ENCODE assay signal across 7 mouse cellular contexts in genomic region chr7:65388243-65389013, GRCm38 (mm10).
A peak's percentile ranks its signal among the peaks of the same experiment; 100 is the strongest.
DNase-seq lines count a peak whose midpoint lies in the region; ATAC-seq and TF ChIP-seq lines count a peak whose summit lies in the region.

No protein-coding gene starts in this region.

- H3K4me2 ChIP-seq in heart, postnatal 0 days (ENCODE audit: low read depth, low read length) = peak overlapping the region; percentile 11; the same call in 1 of the 2 replicates
- no peak overlapping the region for H3K4me2 ChIP-seq in midbrain, embryonic 13.5 days (replicated peaks)

- H3K9me3 ChIP-seq in heart, postnatal 0 days (replicated peaks; ENCODE audit: control insufficient read depth, low read length) = no peaks in the 10 kb centered on the region
- no peaks in the 10 kb centered on the region for H3K9me3 ChIP-seq in midbrain, embryonic 13.5 days

- H3K27ac ChIP-seq in heart, postnatal 0 days (ENCODE audit: low read depth) = peak overlapping the region; percentile 46
- peak overlapping the region; percentile 36 for H3K27ac ChIP-seq in midbrain, embryonic 13.5 days

- peaks cover 7% of the 10 kb centered on the region; the same call in 1 of the 2 replicates for H3K4me1 ChIP-seq in heart, postnatal 0 days (ENCODE audit: control insufficient read depth, insufficient read depth)
- H3K4me1 ChIP-seq in midbrain, embryonic 13.5 days (replicated peaks) = peaks cover 14% of the 10 kb centered on the region

- no peak for TF ChIP-seq EP300 in heart, postnatal 0 days (IDR thresholded peaks at IDR 0.05; ENCODE audit: low read depth)

- WGBS in heart, postnatal 0 days = 39% methylated on average over 8 of the region's 8 CpGs
- 74% methylated on average over 8 of the region's 8 CpGs for WGBS in midbrain, embryonic 13.5 days

- peak; percentile 95 for ATAC-seq in heart, postnatal 0 days (ENCODE audit: insufficient read depth, low read depth)
- ATAC-seq in midbrain, embryonic 13.5 days = peak; percentile 53; the same call in 1 of the 2 replicates

- H3K4me3 ChIP-seq in heart, postnatal 0 days (ENCODE audit: low read depth, low read length) = no peak overlapping the region
- no peak overlapping the region for H3K4me3 ChIP-seq in midbrain, embryonic 13.5 days (replicated peaks)

- H3K36me3 ChIP-seq in heart, postnatal 0 days (replicated peaks; ENCODE audit: control insufficient read depth, insufficient read depth, low read length) = no peaks in the 10 kb centered on the region
- no peaks in the 10 kb centered on the region for H3K36me3 ChIP-seq in midbrain, embryonic 13.5 days

- TF ChIP-seq CTCF in heart, postnatal 0 days (IDR thresholded peaks at IDR 0.05; ENCODE audit: low read depth) = no peak

- H3K27me3 ChIP-seq in heart, postnatal 0 days (ENCODE audit: control insufficient read depth, insufficient read depth, low read length) = no peaks in the 10 kb centered on the region
- H3K27me3 ChIP-seq in midbrain, embryonic 13.5 days = no peaks in the 10 kb centered on the region

- no peak overlapping the region for H3K9ac ChIP-seq in heart, postnatal 0 days (replicated peaks; ENCODE audit: low read depth, low read length)
- H3K9ac ChIP-seq in midbrain, embryonic 13.5 days (replicated peaks) = no peak overlapping the region

- peak; percentile 23 to 29 for DNase-seq in layer of hippocampus, postnatal 14 days (ENCODE audit: low spot score in 2 of 2)
- no peak for DNase-seq in layer of hippocampus, adult 9-11 months
- peak; percentile 22 to 39 for DNase-seq in cerebellum, postnatal 25 days
- DNase-seq in heart, postnatal 0 days (ENCODE audit: low spot score) = peak; percentile 84
- DNase-seq in adrenal gland, postnatal 25 days = no peak
- DNase-seq in spleen, adult 18-20 months = no peak

Comparison
In these comparisons a context has a peak if more than half of its experiments do, and no peak if none do; other contexts are left out.
1. DNase-seq: peak in layer of hippocampus, postnatal 14 days (2 of 2), cerebellum, postnatal 25 days (2 of 2) and heart, postnatal 0 days (single experiment); none in layer of hippocampus, adult 9-11 months (single experiment), adrenal gland, postnatal 25 days (single experiment) and spleen, adult 18-20 months (0 of 2).